Mouse (Mus musculus) lung, embryonic 14.5 days (tissue): ENCODE data around the gene Vmn1r8. TPM values are rescaled to one million over a fixed set of nuclear protein-coding genes. Genes with fewer than 3 reads are reported as not detected.
"Not testable (repeated sequence)": the region's sequence is repeated elsewhere in the genome, so short reads cannot be mapped to it uniquely, and the experiment has no call there.

Experiments
- ATAC-seq: fragments of 200-750 bp; cut with Nextera tagmentation; 2 replicates; pipeline ENCODE4 v1.8.0; 2017; ENCODE audit warnings: mild to moderate bottlenecking, moderate TSS enrichment, moderate library complexity; ENCODE audit not compliant: insufficient read depth
- DNase-seq: peaks from one replicate; pipeline ENCODE4 v3.0.0-alpha.2; 2015
- H3K27ac ChIP-seq: fragments of 300-500 bp; sonication (generic); 2 replicates; pipeline ENCODE4 v1.5.1; 2014; ENCODE audit warnings: low read depth, mild to moderate bottlenecking, moderate library complexity
- H3K27me3 ChIP-seq: fragments of 300-500 bp; sonication (generic); 2 replicates; pipeline ENCODE4 v1.6.1; 2014; ENCODE audit warnings: low read length, control low read depth; ENCODE audit not compliant: insufficient read depth
- H3K36me3 ChIP-seq: fragments of 300-500 bp; sonication (generic); 2 replicates; pipeline ENCODE4 v1.6.1; 2014; ENCODE audit warnings: control low read depth; ENCODE audit not compliant: insufficient read depth
- H3K4me1 ChIP-seq: fragments of 300-500 bp; sonication (generic); 2 replicates; pipeline ENCODE4 v1.6.1; 2014; ENCODE audit warnings: antibody characterized with exemption, control low read depth; ENCODE audit not compliant: insufficient read depth
- H3K4me2 ChIP-seq: fragments of 300-500 bp; sonication (generic); 2 replicates; pipeline ENCODE4 v1.6.1; 2014; ENCODE audit warnings: mild to moderate bottlenecking
- H3K4me3 ChIP-seq: fragments of 300-500 bp; sonication (generic); 2 replicates; pipeline ENCODE4 v1.5.1; 2014; ENCODE audit warnings: low read depth, low read length
- H3K9ac ChIP-seq: fragments of 300-500 bp; sonication (generic); 2 replicates; pipeline ENCODE4 v1.6.1; 2014
- H3K9me3 ChIP-seq: fragments of 300-500 bp; sonication (generic); 2 replicates; pipeline ENCODE4 v1.6.1; 2016; ENCODE audit warnings: low read depth, low read length, control low read depth
- CTCF ChIP-seq: IDR thresholded peaks from 2 replicates; pipeline ENCODE4 v1.5.1; 2016; ENCODE audit warnings: antibody characterized with exemption, low read depth
- WGBS: fragments of 180-500 bp; shearing (Covaris S2); extraction: QIAGEN DNeasy Blood & Tissue Kit; methylation state at CpG from one replicate; pipeline ENCODE4 v1.1.7; 2014; 5-methylcytosine and 5-hydroxymethylcytosine counted together
- polyA plus RNA-seq: library from polyadenylated mRNA; unstranded; fragments of >200 nt; fragmentation: Nextera tagmentation; extraction: Ambion mirVana; gene quantifications from 2 replicates; pipeline ENCODE4 v1.2.1, GENCODE M21; 2014

Gene Vmn1r8
- polyA plus RNA-seq: not detected in 2 replicates

DNA sequence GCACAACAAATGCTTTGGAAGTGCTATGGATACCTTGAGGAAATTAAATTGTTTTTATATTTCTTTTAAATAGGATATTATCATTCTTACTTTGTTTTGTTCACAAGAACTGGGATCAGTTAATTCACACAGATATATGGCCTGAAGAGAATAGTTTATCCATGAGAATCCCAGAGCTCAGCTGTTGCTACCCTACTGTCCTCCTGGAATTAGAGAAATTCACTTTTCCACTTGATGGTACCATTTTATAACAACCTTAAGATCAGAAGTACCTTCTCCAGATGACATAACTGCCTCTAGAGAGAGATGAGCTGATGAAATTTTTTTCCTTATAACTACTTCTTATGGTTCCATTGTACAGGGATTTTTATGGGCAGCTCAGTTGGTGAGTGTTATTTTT is at the start of gene Vmn1r8:
Gene Vmn1r8, plus strand, starts transcription at position 301 of the 400 bp plus-strand sequence.
- Histone ChIP-seq H3K4me2 (no peak within 1 kb of the TSS), H3K4me3 (no peak within 1 kb of the TSS), H3K27ac (no peak within 1 kb of the TSS), H3K4me1 (no peaks in the 10 kb centered on the region), H3K9me3 (no peaks in the 10 kb centered on the region), H3K36me3 (no peaks in the 10 kb centered on the region), H3K27me3 (no peaks in the 10 kb centered on the region), H3K9ac (no peak within 1 kb of the TSS)
- no peak for TF ChIP-seq CTCF
- no peak for ATAC-seq
- no peak for DNase-seq

DNA sequence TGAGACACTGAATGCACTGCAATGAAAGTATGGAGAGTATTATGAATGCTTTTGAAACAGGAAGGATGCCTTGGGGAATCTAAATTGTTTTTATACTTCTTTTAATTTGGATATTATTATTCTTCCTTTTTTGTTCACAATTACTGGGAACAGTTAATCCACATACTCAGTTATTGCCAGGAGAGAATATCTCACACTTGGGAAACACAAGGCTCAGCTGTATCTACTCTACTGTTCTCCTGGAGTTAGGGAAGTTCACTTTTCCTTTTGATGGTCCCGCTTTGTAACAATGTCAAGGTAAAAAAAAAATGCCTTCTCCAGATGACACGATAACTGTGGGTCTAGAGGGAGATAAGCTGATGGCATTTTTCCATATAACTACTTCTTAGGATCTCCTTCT is 35.1 kb upstream of the Vmn1r8 start, which contains the start of gene Vmn1r6:
Gene Vmn1r6, plus strand, starts transcription at position 301 of the 400 bp plus-strand sequence.
- Histone ChIP-seq H3K4me1 (no peaks in the 10 kb centered on the region), H3K36me3 (no peaks in the 10 kb centered on the region), H3K4me2 (no peak within 1 kb of the TSS), H3K9me3 (no peaks in the 10 kb centered on the region), H3K4me3 (no peak within 1 kb of the TSS), H3K27ac (no peak within 1 kb of the TSS), H3K9ac (no peak within 1 kb of the TSS), H3K27me3 (no peaks in the 10 kb centered on the region)
- DNase-seq (no peak), ATAC-seq (no peak)
- TF ChIP-seq CTCF: no peak
- WGBS: 61% methylated on average over 2 of the region's 2 CpGs

DNA sequence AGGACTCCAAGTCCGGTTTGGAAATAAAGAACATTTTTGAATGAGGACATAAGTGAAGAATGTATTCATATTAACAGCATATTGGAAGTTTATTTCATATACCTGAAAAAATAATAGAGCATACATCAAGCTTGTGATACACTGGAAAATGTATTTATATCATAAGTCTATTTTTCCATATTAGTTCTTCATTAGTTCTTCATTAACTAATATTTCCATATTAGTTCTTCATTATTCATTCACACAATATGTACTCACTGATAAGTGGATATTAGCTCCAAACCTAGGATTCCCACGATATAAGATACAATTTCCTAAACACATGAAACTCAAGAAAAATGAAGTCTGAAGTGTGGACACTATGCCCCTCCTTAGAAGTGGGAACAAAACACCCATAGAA is 6.9 kb upstream of the Vmn1r8 start, which contains the start of gene Vmn1r7:
Gene Vmn1r7, minus strand, starts transcription at position 101 of the 400 bp plus-strand sequence.
- not testable (repeated sequence) for H3K4me2 ChIP-seq, H3K36me3 ChIP-seq, H3K9me3 ChIP-seq, H3K27me3 ChIP-seq, H3K4me1 ChIP-seq, DNase-seq, H3K9ac ChIP-seq, H3K4me3 ChIP-seq, H3K27ac ChIP-seq, ATAC-seq
- WGBS: 84% methylated on average over 2 of the region's 2 CpGs

DNA sequence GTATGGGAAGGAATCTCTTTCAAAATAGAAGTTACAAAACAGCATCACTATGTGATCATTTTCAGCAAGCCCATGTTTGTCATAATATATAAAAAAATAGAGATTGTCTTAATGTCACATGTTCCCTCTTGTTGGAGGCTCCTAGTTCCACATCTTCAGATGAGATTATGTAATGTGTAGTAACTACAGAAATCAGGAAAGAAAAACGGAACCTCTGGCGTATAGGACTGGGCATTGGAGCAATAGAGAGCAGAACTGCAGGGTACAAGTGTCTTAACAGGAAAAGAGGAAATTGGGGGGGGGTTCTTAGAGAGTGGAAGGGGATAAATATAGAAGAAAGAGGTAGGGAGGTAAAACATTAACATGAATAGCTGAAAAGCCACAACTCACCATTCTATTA is 2.6 kb downstream of the Vmn1r8 start:
- 80% methylated on average over 2 of the region's 2 CpGs for WGBS
- DNase-seq: no peak
- Histone ChIP-seq H3K27me3 (no peaks in the 10 kb centered on the region), H3K4me1 (no peaks in the 10 kb centered on the region), H3K9me3 (no peaks in the 10 kb centered on the region), H3K4me3 (no peak overlapping the region), H3K9ac (no peak overlapping the region), H3K4me2 (no peak overlapping the region), H3K27ac (no peak overlapping the region), H3K36me3 (no peaks in the 10 kb centered on the region)
- ATAC-seq: no peak
- no peak for TF ChIP-seq CTCF

DNA sequence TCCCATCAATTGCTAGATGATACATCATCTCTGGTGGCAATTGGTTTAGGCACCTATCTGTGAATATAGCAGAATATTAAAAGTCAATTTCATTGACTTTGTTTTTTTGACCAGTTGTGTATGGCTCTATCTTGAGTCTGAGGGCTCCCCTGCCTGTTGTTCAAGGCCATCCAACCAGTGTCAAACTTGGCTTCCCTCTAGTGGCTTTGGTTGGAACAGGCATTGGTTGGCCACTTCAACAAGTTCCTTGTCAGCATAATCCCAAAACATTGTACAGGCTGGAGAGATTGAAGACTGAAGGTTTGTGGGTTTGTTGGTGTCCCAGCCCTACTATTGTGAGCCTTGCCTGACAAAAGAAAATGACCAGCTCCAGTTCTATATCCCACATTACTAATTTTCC is 31.6 kb downstream of the Vmn1r8 start:
- H3K9me3 ChIP-seq: no peaks in the 10 kb centered on the region
- H3K27ac ChIP-seq: no peak overlapping the region
- DNase-seq: peak; percentile 17
- no peaks in the 10 kb centered on the region for H3K36me3 ChIP-seq
- peak; percentile 33 for TF ChIP-seq CTCF
- no peaks in the 10 kb centered on the region for H3K27me3 ChIP-seq
- no peaks in the 10 kb centered on the region for H3K4me1 ChIP-seq
- no peak for ATAC-seq
- H3K4me3 ChIP-seq: no peak overlapping the region
- H3K4me2 ChIP-seq: no peak overlapping the region
- H3K9ac ChIP-seq: no peak overlapping the region

DNA sequence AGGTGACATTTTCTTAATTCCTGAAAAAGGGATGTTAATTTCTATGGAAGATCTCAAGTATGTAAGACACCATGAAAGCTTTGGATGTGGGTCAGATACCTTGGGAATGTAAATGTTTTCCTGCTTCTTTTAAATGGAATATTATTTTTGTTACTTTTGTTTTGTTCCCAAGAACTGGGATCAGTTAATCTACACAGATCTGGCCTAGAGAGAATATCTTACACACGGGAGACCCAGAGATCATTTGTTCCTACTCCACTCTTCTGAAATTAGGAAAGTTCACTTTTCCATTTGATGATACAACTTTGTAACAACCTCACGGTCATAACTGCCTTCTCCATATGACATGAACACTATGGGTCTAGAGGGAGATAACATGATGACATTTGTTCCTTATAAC is 34.4 kb downstream of the Vmn1r8 start, which contains the start of gene Vmn1r9:
Gene Vmn1r9, plus strand, starts transcription at position 301 of the 400 bp plus-strand sequence.
- ATAC-seq (no peak), DNase-seq (no peak)
- WGBS: 69% methylated on average over 2 of the region's 2 CpGs
- Histone ChIP-seq H3K36me3 (no peaks in the 10 kb centered on the region), H3K27ac (no peak within 1 kb of the TSS), H3K27me3 (no peaks in the 10 kb centered on the region), H3K9ac (no peak within 1 kb of the TSS), H3K4me1 (no peaks in the 10 kb centered on the region), H3K9me3 (no peaks in the 10 kb centered on the region), H3K4me3 (no peak within 1 kb of the TSS), H3K4me2 (no peak within 1 kb of the TSS)
- no peak for TF ChIP-seq CTCF

Other genes starting within 250 kb of the Vmn1r8 start
- gene Kbtbd2, start 234.5 kb upstream of the Vmn1r8 start, polyA plus RNA-seq: 33.5 and 33.9 TPM in 2 replicates
- gene Fkbp9, start 200.2 kb upstream of the Vmn1r8 start, polyA plus RNA-seq: 178 and 186 TPM in 2 replicates
- gene Nt5c3, start 108.4 kb upstream of the Vmn1r8 start, polyA plus RNA-seq: 60.7 and 63.3 TPM in 2 replicates
- gene Vmn1r4, start 108.3 kb upstream of the Vmn1r8 start, polyA plus RNA-seq: 0.12 and 0.20 TPM in 2 replicates
- gene Vmn1r5, start 62.0 kb upstream of the Vmn1r8 start, polyA plus RNA-seq: not detected in 2 replicates
- not detected in 2 replicates for gene Vmn1r6, start 35.0 kb upstream of the Vmn1r8 start, polyA plus RNA-seq
- not detected in 2 replicates for gene Vmn1r7, start 7.0 kb upstream of the Vmn1r8 start, polyA plus RNA-seq
- gene Vmn1r9, start 34.5 kb downstream of the Vmn1r8 start, polyA plus RNA-seq: not detected in 2 replicates
- gene Vmn1r10, start 77.2 kb downstream of the Vmn1r8 start, polyA plus RNA-seq: not detected in 2 replicates
- gene Vmn1r11, start 101.2 kb downstream of the Vmn1r8 start, polyA plus RNA-seq: not detected in 2 replicates
- gene Vmn1r12, start 124.6 kb downstream of the Vmn1r8 start, polyA plus RNA-seq: not detected in 2 replicates
- not detected in 2 replicates for gene Vmn1r13, start 171.0 kb downstream of the Vmn1r8 start, polyA plus RNA-seq
- gene Vmn1r14, start 199.4 kb downstream of the Vmn1r8 start, polyA plus RNA-seq: not detected in 2 replicates
- not detected in 2 replicates for gene Vmn1r15, start 225.7 kb downstream of the Vmn1r8 start, polyA plus RNA-seq